Mouse (Mus musculus) small intestine, adult 2 months (tissue): ENCODE measurements around the gene Echdc2.

ENCODE experiments used
- CTCF ChIP-seq: fragments of 200-500 bp; IDR thresholded peaks from 2 replicates; pipeline ENCODE4 v1.5.1; 2012; ENCODE audit warnings: low read depth, mild to moderate bottlenecking, control low read depth, inconsistent platforms, low read length, moderate library complexity, mixed read lengths; ENCODE audit not compliant: insufficient replicate concordance, insufficient read length; ENCODE audit errors: extremely low read depth
- POLR2A ChIP-seq: fragments of 200-500 bp; IDR thresholded peaks from 2 replicates; pipeline ENCODE4 v1.6.1; 2012; ENCODE audit warnings: low read depth, mild to moderate bottlenecking, control low read depth, inconsistent platforms, low read length, moderate library complexity

GRCm38 (mm10) chr4:108168056-108168455 lies 2.8 kb downstream of the Echdc2 start:
- TF ChIP-seq CTCF (no peak), POLR2A (no peak)
